12 mouse cellular contexts compared by ENCODE assay signal in the genomic region with DNA sequence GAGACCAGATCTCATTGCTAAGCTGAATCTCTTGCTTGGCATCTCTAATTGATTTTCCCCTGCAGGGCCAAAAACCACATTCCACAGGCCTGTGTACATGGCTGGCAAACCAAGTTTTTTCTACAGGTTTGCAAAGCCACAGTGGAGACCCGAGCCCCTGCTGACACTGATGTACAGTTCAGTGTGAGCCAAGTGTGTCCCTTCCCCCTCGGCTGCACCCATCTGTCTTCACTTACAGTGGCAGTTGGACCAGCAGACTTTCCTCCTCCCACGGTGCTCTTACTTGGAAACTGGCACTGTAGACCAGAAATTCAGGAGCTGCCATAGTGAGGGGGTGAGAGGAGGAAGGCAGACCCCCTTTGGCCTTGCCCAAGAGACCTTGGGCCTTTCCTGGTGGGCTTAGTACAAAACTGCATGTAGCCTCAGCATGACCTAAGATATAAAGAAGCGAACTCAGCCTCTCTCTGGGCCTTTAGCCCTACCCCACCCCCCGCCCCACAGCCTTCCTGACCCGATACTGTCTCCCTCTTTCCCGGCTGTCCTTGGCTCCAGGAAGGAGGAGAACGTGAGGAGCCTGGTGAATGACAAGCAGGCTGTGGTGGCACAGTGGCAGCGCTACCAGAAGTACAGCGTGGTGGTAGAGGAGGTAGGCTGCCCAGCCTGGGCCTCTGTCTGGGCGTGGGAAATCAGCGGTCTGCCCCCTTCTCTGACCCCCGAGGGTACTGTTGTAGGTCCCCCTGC. TPM values are rescaled to one million over a fixed set of nuclear protein-coding genes. Genes with fewer than 3 reads are reported as not detected.
DNase-seq lines count a peak whose midpoint lies in the region; ATAC-seq lines count a peak whose summit lies in the region.
"Had no signal": no experiment of that assay in that cellular context is flagged by ENCODE, and none has a peak within 500 bp of the region (broad histone marks: within the 10 kb centered on the region; RNA-seq: fewer than 3 reads in every experiment).

No protein-coding gene starts in this region.

- H3K36me3 ChIP-seq in hindbrain, embryonic 14.5 days (replicated peaks; ENCODE audit: control insufficient read depth, insufficient read depth) = peaks cover 79% of the 10 kb centered on the region

- H3K9me3 ChIP-seq in hindbrain, embryonic 14.5 days (ENCODE audit: control insufficient read depth, low read length) = no peaks in the 10 kb centered on the region
- H3K9me3 ChIP-seq: megakaryocyte, embryonic 14.5 days had no signal

- H3K4me1 ChIP-seq in hindbrain, embryonic 14.5 days (replicated peaks; ENCODE audit: control insufficient read depth, insufficient read depth, low read length) = no peaks in the 10 kb centered on the region; the same call in 1 of the 2 replicates

- intact Hi-C loops in left cerebral cortex, postnatal 36 days (cut with DNase I) = no loop called here

- H3K9ac ChIP-seq in hindbrain, embryonic 14.5 days = no peak overlapping the region

- H3K27ac ChIP-seq in hindbrain, embryonic 14.5 days = no peak overlapping the region

- peak; percentile 72 to 83 for DNase-seq in cerebellum, postnatal 10 days
- DNase-seq in cerebellum, adult 11-12 months = no peak
- DNase-seq in 3T3-L1 (ENCODE audit: low read depth, low spot score) = peak; percentile 59
- no peak for DNase-seq in hindbrain, embryonic 14.5 days (ENCODE audit: low spot score)
- peak; percentile 66 to 76 for DNase-seq in left cerebral cortex, postnatal 36 days (ENCODE audit: low spot score in 2 of 2)
- no peak for DNase-seq in urinary bladder, postnatal 10 days (ENCODE audit: low spot score)
- no peak for DNase-seq in cerebellum, adult 9-11 months
- no peak for DNase-seq in lung, postnatal 4 days
- DNase-seq: cerebellum, postnatal 36 days; kidney, adult 18-20 months had no signal

- peak; percentile 60; the same call in 1 of the 2 replicates for ATAC-seq in hindbrain, embryonic 14.5 days (ENCODE audit: low FRiP score)

- no peak overlapping the region for H3K4me3 ChIP-seq in hindbrain, embryonic 14.5 days (replicated peaks; ENCODE audit: low read length)
- H3K4me3 ChIP-seq: megakaryocyte, embryonic 14.5 days had no signal

- H3K27me3 ChIP-seq in hindbrain, embryonic 14.5 days (ENCODE audit: control insufficient read depth, insufficient read depth, low read length) = no peaks in the 10 kb centered on the region
- H3K27me3 ChIP-seq: megakaryocyte, embryonic 14.5 days had no signal

- WGBS in hindbrain, embryonic 14.5 days = 76% methylated on average over 13 of the region's 13 CpGs

- H3K4me2 ChIP-seq in hindbrain, embryonic 14.5 days (replicated peaks) = no peak overlapping the region

RNA-seq across cellular contexts. Expression of gene Uqcr10, which starts 25.3 kb away (rescaled TPM):
- polyA plus RNA-seq in hindbrain, embryonic 14.5 days (2014; fragmentation: Nextera tagmentation; extraction: Ambion mirVana) = 603 and 721 TPM in 2 replicates
- total RNA-seq in left cerebral cortex, postnatal 36 days (2021) = 100 to 1,000 TPM; 360 to 388 TPM

RNA-seq across cellular contexts. Expression of gene Zmat5, which starts 25.6 kb away (rescaled TPM):
- 57.3 and 58.3 TPM in 2 replicates for polyA plus RNA-seq in hindbrain, embryonic 14.5 days (2014; fragmentation: Nextera tagmentation; extraction: Ambion mirVana)
- 10 to 100 TPM; 31.8 to 32.9 TPM for total RNA-seq in left cerebral cortex, postnatal 36 days (2021)

RNA-seq across cellular contexts. Expression of gene Ascc2, which starts 41.3 kb away (rescaled TPM):
- polyA plus RNA-seq in hindbrain, embryonic 14.5 days (2014; fragmentation: Nextera tagmentation; extraction: Ambion mirVana) = 19.5 and 20.2 TPM in 2 replicates
- 10 to 100 TPM; 15.1 to 21.6 TPM for total RNA-seq in left cerebral cortex, postnatal 36 days (2021)

RNA-seq across cellular contexts. Expression of gene Gm11032, which starts 59.0 kb away (rescaled TPM):
- not detected in 2 replicates for polyA plus RNA-seq in hindbrain, embryonic 14.5 days (2014; fragmentation: Nextera tagmentation; extraction: Ambion mirVana)
- total RNA-seq in left cerebral cortex, postnatal 36 days (2021) = not detected
- total RNA-seq: granulocyte monocyte progenitor cell, adult 5-6 weeks had no signal

Comparison
In these comparisons a context has a peak if more than half of its experiments do, and no peak if none do; other contexts are left out.
1. DNase-seq: peak in cerebellum, postnatal 10 days (2 of 2), 3T3-L1 (single experiment) and left cerebral cortex, postnatal 36 days (2 of 2); none in cerebellum, adult 11-12 months (single experiment), hindbrain, embryonic 14.5 days (single experiment), urinary bladder, postnatal 10 days (single experiment), cerebellum, adult 9-11 months (single experiment) and lung, postnatal 4 days (0 of 2).